Mouse (Mus musculus): Measurements from ENCODE around the gene Grik5. TPM values are rescaled to one million over a fixed set of nuclear protein-coding genes. Genes with fewer than 3 reads are reported as not detected.

Gene Grik5
- polyA plus RNA-seq, 1 experiment from 2014 or later, result 7.0 TPM

- ATAC-seq (replicated peaks; ENCODE audit: low FRiP score, low TSS enrichment, low read depth) (no peak), DNase-seq (ENCODE audit: low spot score) (no peak)
- Histone ChIP-seq H3K36me3 (ENCODE audit: control insufficient read depth, insufficient read depth, low read length) (no peaks in the 10 kb centered on the region), H3K9ac (ENCODE audit: low read length) (no peak overlapping the region), H3K27me3 (replicated peaks; ENCODE audit: control insufficient read depth, insufficient read depth, low read length) (no peaks in the 10 kb centered on the region), H3K4me3 (ENCODE audit: low read depth, low read length) (no peak overlapping the region), H3K9me3 (ENCODE audit: control insufficient read depth, low read length) (no peaks in the 10 kb centered on the region), H3K4me1 (replicated peaks; ENCODE audit: control insufficient read depth, insufficient read depth, low read length) (no peaks in the 10 kb centered on the region), H3K27ac (ENCODE audit: low read depth) (no peak overlapping the region), H3K4me2 (ENCODE audit: low read length) (no peak overlapping the region)
- WGBS, result 66% methylated on average over 6 of the region's 6 CpGs
These were observed 103.7 kb downstream of the Grik5 start for GRCm38 (mm10) chr7:24968463-24968862.

GRCm38 (mm10) chr7:24967966-24968365 is 104.2 kb downstream of the Grik5 start:
- H3K9me3 ChIP-seq (ENCODE audit: control insufficient read depth, low read length), result no peaks in the 10 kb centered on the region
- no peaks in the 10 kb centered on the region for H3K4me1 ChIP-seq (replicated peaks; ENCODE audit: control insufficient read depth, insufficient read depth, low read length)
- no peak overlapping the region for H3K27ac ChIP-seq (ENCODE audit: low read depth)
- DNase-seq (ENCODE audit: low spot score), result no peak
- no peak overlapping the region for H3K9ac ChIP-seq (ENCODE audit: low read length)
- H3K4me2 ChIP-seq (ENCODE audit: low read length), result no peak overlapping the region
- H3K27me3 ChIP-seq (replicated peaks; ENCODE audit: control insufficient read depth, insufficient read depth, low read length), result no peaks in the 10 kb centered on the region
- 78% methylated on average over 8 of the region's 8 CpGs for WGBS
- H3K36me3 ChIP-seq (ENCODE audit: control insufficient read depth, insufficient read depth, low read length), result no peaks in the 10 kb centered on the region
- no peak for ATAC-seq (replicated peaks; ENCODE audit: low FRiP score, low TSS enrichment, low read depth)
- H3K4me3 ChIP-seq (ENCODE audit: low read depth, low read length), result no peak overlapping the region

DNA sequence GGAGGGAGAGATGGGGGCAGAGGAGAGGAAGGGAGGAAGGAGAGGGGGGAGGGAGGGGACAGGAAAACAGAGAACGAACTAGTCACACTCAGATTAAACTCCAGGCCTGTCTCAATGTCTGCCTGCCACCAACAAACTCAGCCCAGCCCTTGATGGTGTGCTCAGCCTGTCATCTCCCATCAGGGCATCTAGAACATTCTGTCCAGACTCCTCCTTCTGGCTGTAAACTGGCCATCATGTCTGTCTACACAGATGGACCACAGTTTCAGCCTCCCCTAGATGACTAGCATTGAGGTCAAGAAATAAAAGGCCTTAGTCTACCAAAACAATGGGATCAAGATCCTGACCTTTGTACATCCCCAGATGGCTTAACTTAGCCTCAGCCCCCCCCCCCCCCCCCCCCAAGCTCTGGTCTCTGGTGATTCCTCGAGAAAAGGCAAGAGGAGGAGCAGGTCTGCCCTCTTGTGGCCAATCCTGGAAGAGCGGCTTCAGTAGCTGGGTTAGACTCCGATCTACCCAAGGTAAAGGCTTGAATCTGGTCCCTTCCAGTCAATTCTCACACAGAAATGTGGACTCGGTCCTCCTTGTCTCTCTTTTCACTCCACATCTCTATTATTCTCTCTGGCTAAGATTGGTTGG is 107.1 kb downstream of the Grik5 start:
- Histone ChIP-seq H3K4me3 (ENCODE audit: low read depth, low read length) (no peak overlapping the region), H3K4me2 (ENCODE audit: low read length) (no peak overlapping the region), H3K36me3 (ENCODE audit: control insufficient read depth, insufficient read depth, low read length) (no peaks in the 10 kb centered on the region), H3K27me3 (replicated peaks; ENCODE audit: control insufficient read depth, insufficient read depth, low read length) (no peaks in the 10 kb centered on the region), H3K9me3 (ENCODE audit: control insufficient read depth, low read length) (no peaks in the 10 kb centered on the region), H3K9ac (ENCODE audit: low read length) (no peak overlapping the region), H3K27ac (ENCODE audit: low read depth) (no peak overlapping the region), H3K4me1 (replicated peaks; ENCODE audit: control insufficient read depth, insufficient read depth, low read length) (no peaks in the 10 kb centered on the region)
- ATAC-seq (replicated peaks; ENCODE audit: low FRiP score, low TSS enrichment, low read depth) (no peak), DNase-seq (ENCODE audit: low spot score) (peak; percentile 92)
- 11% methylated on average over 5 of the region's 5 CpGs for WGBS

- no peak for DNase-seq (ENCODE audit: low spot score)
- H3K36me3 ChIP-seq (ENCODE audit: control insufficient read depth, insufficient read depth, low read length), result no peaks in the 10 kb centered on the region
- no peak overlapping the region for H3K9ac ChIP-seq (ENCODE audit: low read length)
- no peak overlapping the region for H3K27ac ChIP-seq (ENCODE audit: low read depth)
- H3K4me2 ChIP-seq (ENCODE audit: low read length), result no peak overlapping the region
- H3K4me3 ChIP-seq (ENCODE audit: low read depth, low read length), result no peak overlapping the region
- H3K27me3 ChIP-seq (replicated peaks; ENCODE audit: control insufficient read depth, insufficient read depth, low read length), result no peaks in the 10 kb centered on the region
- H3K9me3 ChIP-seq (ENCODE audit: control insufficient read depth, low read length), result no peaks in the 10 kb centered on the region
- WGBS, result 65% methylated on average over 2 of the region's 2 CpGs
- no peaks in the 10 kb centered on the region for H3K4me1 ChIP-seq (replicated peaks; ENCODE audit: control insufficient read depth, insufficient read depth, low read length)
- no peak for ATAC-seq (replicated peaks; ENCODE audit: low FRiP score, low TSS enrichment, low read depth)
These were observed 107.9 kb downstream of the Grik5 start for GRCm38 (mm10) chr7:24964288-24964687.

Small RNAs within 50 kb of the gene (microRNA-seq; reads per million reads assigned to microRNA genes)
- gene Mir6537, result not detected
- 0.68 reads per million for gene Mir7046
- gene Mir7047, result not detected

Other genes starting within 250 kb of the Grik5 start
- gene Gm9844, start 210.1 kb downstream of the Grik5 start, polyA plus RNA-seq (2014; fragmentation: Nextera tagmentation; extraction: Ambion mirVana), result 14.2 and 16.7 TPM in 2 replicates
- not detected in 2 replicates for gene Lypd4, start 202.4 kb downstream of the Grik5 start, polyA plus RNA-seq (2014; fragmentation: Nextera tagmentation; extraction: Ambion mirVana)
- not detected in 2 replicates for gene Dmrtc2, start 202.3 kb downstream of the Grik5 start, polyA plus RNA-seq (2014; fragmentation: Nextera tagmentation; extraction: Ambion mirVana)
- gene Rps19, start 188.0 kb downstream of the Grik5 start, polyA plus RNA-seq (2014; fragmentation: Nextera tagmentation; extraction: Ambion mirVana), result 3,468 and 3,555 TPM in 2 replicates
- 0.28 and 0.32 TPM in 2 replicates for gene Cd79a, start 175.0 kb downstream of the Grik5 start, polyA plus RNA-seq (2014; fragmentation: Nextera tagmentation; extraction: Ambion mirVana)
- gene Arhgef1, start 169.4 kb downstream of the Grik5 start, polyA plus RNA-seq (2014; fragmentation: Nextera tagmentation; extraction: Ambion mirVana), result 80.6 and 85.3 TPM in 2 replicates
- gene Gm4881, start 127.9 kb downstream of the Grik5 start, polyA plus RNA-seq (2014; fragmentation: Nextera tagmentation; extraction: Ambion mirVana), result not detected in 2 replicates
- 164 TPM in 2 replicates for gene Rabac1, start 99.6 kb downstream of the Grik5 start, polyA plus RNA-seq (2014; fragmentation: Nextera tagmentation; extraction: Ambion mirVana)
- gene Atp1a3, start 66.4 kb downstream of the Grik5 start, polyA plus RNA-seq (2014; fragmentation: Nextera tagmentation; extraction: Ambion mirVana), result 3.5 and 4.1 TPM in 2 replicates
- 21.9 and 24.8 TPM in 2 replicates for gene Zfp574, start 221 bp upstream of the Grik5 start, polyA plus RNA-seq (2014; fragmentation: Nextera tagmentation; extraction: Ambion mirVana)
- 2.1 and 2.2 TPM in 2 replicates for gene Pou2f2, start 107.4 kb upstream of the Grik5 start, polyA plus RNA-seq (2014; fragmentation: Nextera tagmentation; extraction: Ambion mirVana)
- 8.0 and 9.0 TPM in 2 replicates for gene Dedd2, start 148.3 kb upstream of the Grik5 start, polyA plus RNA-seq (2014; fragmentation: Nextera tagmentation; extraction: Ambion mirVana)
- 3.9 and 4.2 TPM in 2 replicates for gene Zfp526, start 149.1 kb upstream of the Grik5 start, polyA plus RNA-seq (2014; fragmentation: Nextera tagmentation; extraction: Ambion mirVana)
- 13.2 and 13.6 TPM in 2 replicates for gene Gsk3a, start 165.5 kb upstream of the Grik5 start, polyA plus RNA-seq (2014; fragmentation: Nextera tagmentation; extraction: Ambion mirVana)
- 19.9 and 22.0 TPM in 2 replicates for gene Erf, start 178.4 kb upstream of the Grik5 start, polyA plus RNA-seq (2014; fragmentation: Nextera tagmentation; extraction: Ambion mirVana)
- gene Cic, start 195.4 kb upstream of the Grik5 start, polyA plus RNA-seq (2014; fragmentation: Nextera tagmentation; extraction: Ambion mirVana), result 38.0 and 38.5 TPM in 2 replicates
- gene Pafah1b3, start 225.6 kb upstream of the Grik5 start, polyA plus RNA-seq (2014; fragmentation: Nextera tagmentation; extraction: Ambion mirVana), result 198 and 203 TPM in 2 replicates
- 0.62 and 0.71 TPM in 2 replicates for gene Prr19, start 229.1 kb upstream of the Grik5 start, polyA plus RNA-seq (2014; fragmentation: Nextera tagmentation; extraction: Ambion mirVana)
- 1.5 and 1.6 TPM in 2 replicates for gene Tmem145, start 233.8 kb upstream of the Grik5 start, polyA plus RNA-seq (2014; fragmentation: Nextera tagmentation; extraction: Ambion mirVana)
- gene Megf8, start 244.8 kb upstream of the Grik5 start, polyA plus RNA-seq (2014; fragmentation: Nextera tagmentation; extraction: Ambion mirVana), result 10.8 and 11.4 TPM in 2 replicates